8 mouse cellular contexts compared by ENCODE assay signal in genomic region chr1:171072217-171072616, GRCm38 (mm10). TPM values are rescaled to one million over a fixed set of nuclear protein-coding genes. Genes with fewer than 3 reads are reported as not detected.
DNase-seq lines count a peak whose midpoint lies in the region; ATAC-seq and TF ChIP-seq lines count a peak whose summit lies in the region.
"Not testable (repeated sequence)": the region's sequence is repeated elsewhere in the genome, so short reads cannot be mapped to it uniquely, and the experiment has no call there.

No protein-coding gene starts in this region.

- not testable (repeated sequence) for DNase-seq in limb, embryonic 11.5 days (ENCODE audit: low spot score); liver, postnatal 0 days

- H3K9me3 ChIP-seq in forebrain, embryonic 12.5 days; heart, embryonic 14.5 days (ENCODE audit: control insufficient read depth, low read length); hindbrain, embryonic 16.5 days (ENCODE audit: control insufficient read depth, low read length); limb, embryonic 11.5 days (ENCODE audit: control insufficient read depth, low read length); liver, postnatal 0 days (ENCODE audit: low read length); midbrain, embryonic 13.5 days; neural tube, embryonic 15.5 days (replicated peaks): not testable (repeated sequence)

- TF ChIP-seq EP300 in liver, postnatal 0 days (IDR thresholded peaks at IDR 0.05; ENCODE audit: low read depth) = not testable (repeated sequence)

- not testable (repeated sequence) for TF ChIP-seq CTCF in liver, postnatal 0 days (IDR thresholded peaks at IDR 0.05; ENCODE audit: low read depth)

- H3K27ac ChIP-seq in forebrain, embryonic 12.5 days; heart, embryonic 14.5 days (replicated peaks in 1 of 2; ENCODE audit: control insufficient read depth in 1 of 2, insufficient read depth in 1 of 2, low read depth in 2 of 2, low read length in 2 of 2); hindbrain, embryonic 16.5 days (ENCODE audit: low read depth, low read length); limb, embryonic 11.5 days (replicated peaks; ENCODE audit: low read depth, low read length); liver, postnatal 0 days (ENCODE audit: low read depth); midbrain, embryonic 13.5 days; neural tube, embryonic 15.5 days (replicated peaks): not testable (repeated sequence)

- not testable (repeated sequence) for H3K36me3 ChIP-seq in forebrain, embryonic 12.5 days (replicated peaks); heart, embryonic 14.5 days (ENCODE audit: control insufficient read depth, insufficient read depth, low read length); hindbrain, embryonic 16.5 days (ENCODE audit: control insufficient read depth, insufficient read depth, low read length); limb, embryonic 11.5 days (ENCODE audit: control insufficient read depth, insufficient read depth, low read length); liver, postnatal 0 days (replicated peaks; ENCODE audit: insufficient read depth, low read length); midbrain, embryonic 13.5 days; neural tube, embryonic 15.5 days

- H3K4me1 ChIP-seq in forebrain, embryonic 12.5 days; heart, embryonic 14.5 days (ENCODE audit: control insufficient read depth in 2 of 2, insufficient read depth in 2 of 2, low read length in 2 of 2); hindbrain, embryonic 16.5 days (ENCODE audit: control insufficient read depth, insufficient read depth, low read depth, low read length); limb, embryonic 11.5 days (ENCODE audit: control insufficient read depth, insufficient read depth, low read length); liver, postnatal 0 days (ENCODE audit: insufficient read depth); midbrain, embryonic 13.5 days (replicated peaks); neural tube, embryonic 15.5 days: not testable (repeated sequence)

- WGBS in forebrain, embryonic 12.5 days = no CpG with 5 or more reads among the region's 45 CpGs
- WGBS in heart, embryonic 14.5 days = no CpG with 5 or more reads among the region's 45 CpGs
- no CpG with 5 or more reads among the region's 45 CpGs for WGBS in hindbrain, embryonic 16.5 days
- WGBS in limb, embryonic 11.5 days = no CpG with 5 or more reads among the region's 45 CpGs
- WGBS in liver, postnatal 0 days (ENCODE audit: insufficient replicate concordance) = no CpG with 5 or more reads among the region's 45 CpGs
- WGBS in midbrain, embryonic 13.5 days = no CpG with 5 or more reads among the region's 45 CpGs
- no CpG with 5 or more reads among the region's 45 CpGs for WGBS in neural tube, embryonic 15.5 days

- not testable (repeated sequence) for H3K4me3 ChIP-seq in forebrain, embryonic 12.5 days (replicated peaks); heart, embryonic 14.5 days (ENCODE audit: control insufficient read depth in 1 of 2, insufficient read depth in 1 of 2, low read depth in 1 of 2, low read length in 2 of 2); hindbrain, embryonic 16.5 days (ENCODE audit: low read length); limb, embryonic 11.5 days (ENCODE audit: low read depth, low read length); liver, postnatal 0 days (ENCODE audit: low read depth, low read length); midbrain, embryonic 13.5 days (replicated peaks); neural tube, embryonic 15.5 days (replicated peaks)

- H3K27me3 ChIP-seq in forebrain, embryonic 12.5 days = peaks cover 39% of the 10 kb centered on the region
- H3K27me3 ChIP-seq in heart, embryonic 14.5 days (ENCODE audit: control insufficient read depth, insufficient read depth, low read length) = peaks cover 26% of the 10 kb centered on the region
- H3K27me3 ChIP-seq in hindbrain, embryonic 16.5 days (replicated peaks; ENCODE audit: control insufficient read depth, insufficient read depth, low read length) = peaks cover 18% of the 10 kb centered on the region
- H3K27me3 ChIP-seq in limb, embryonic 11.5 days (ENCODE audit: control insufficient read depth, insufficient read depth, low read length) = peaks cover 22% of the 10 kb centered on the region
- H3K27me3 ChIP-seq in liver, postnatal 0 days (ENCODE audit: insufficient read depth, low read length) = peaks cover 24% of the 10 kb centered on the region
- peaks cover 37% of the 10 kb centered on the region for H3K27me3 ChIP-seq in midbrain, embryonic 13.5 days
- H3K27me3 ChIP-seq in neural tube, embryonic 15.5 days (replicated peaks) = peaks cover 28% of the 10 kb centered on the region

- not testable (repeated sequence) for H3K9ac ChIP-seq in forebrain, embryonic 12.5 days; heart, embryonic 14.5 days (ENCODE audit: low read length); hindbrain, embryonic 16.5 days (ENCODE audit: low read depth, low read length); limb, embryonic 11.5 days (ENCODE audit: low read length); liver, postnatal 0 days (replicated peaks); midbrain, embryonic 13.5 days (replicated peaks); neural tube, embryonic 15.5 days (replicated peaks)

- not testable (repeated sequence) for H3K4me2 ChIP-seq in forebrain, embryonic 12.5 days; heart, embryonic 14.5 days (ENCODE audit: low read length); hindbrain, embryonic 16.5 days (ENCODE audit: low read length); limb, embryonic 11.5 days (ENCODE audit: low read depth, severe bottlenecking); liver, postnatal 0 days (ENCODE audit: low read depth, low read length); midbrain, embryonic 13.5 days (replicated peaks); neural tube, embryonic 15.5 days

- ATAC-seq in CD4-positive, CD25-positive, alpha-beta regulatory T cell, adult 4 months = peak; percentile 11
- ATAC-seq in forebrain, embryonic 12.5 days (ENCODE audit: low FRiP score) = peak; percentile 52
- ATAC-seq in heart, embryonic 14.5 days (ENCODE audit: insufficient number of reproducible peaks, insufficient read depth, low FRiP score, low read depth) = peak; percentile 37
- peak; percentile 17 for ATAC-seq in hindbrain, embryonic 16.5 days
- ATAC-seq in limb, embryonic 11.5 days (ENCODE audit: insufficient number of reproducible peaks, low FRiP score, low TSS enrichment, low read depth) = peak; percentile 18; the same call in 1 of the 2 replicates
- ATAC-seq in liver, postnatal 0 days = peak; percentile 74
- ATAC-seq in midbrain, embryonic 13.5 days = peak; percentile 38
- peak; percentile 16; the same call in 1 of the 2 replicates for ATAC-seq in neural tube, embryonic 15.5 days (ENCODE audit: low FRiP score)

RNA-seq across cellular contexts. Expression of gene Fcgr3, which starts 7.5 kb away (rescaled TPM):
- not detected for polyA plus RNA-seq in CD4-positive, CD25-positive, alpha-beta regulatory T cell, adult 4 months (2017; shearing (Covaris generic))
- polyA plus RNA-seq in forebrain, embryonic 12.5 days (2016; fragmentation: Nextera tagmentation; extraction: Ambion mirVana) = 4.8 and 4.9 TPM in 2 replicates
- polyA plus RNA-seq in heart, embryonic 14.5 days (2014; fragmentation: Nextera tagmentation; extraction: Ambion mirVana) = 9.7 and 9.8 TPM in 2 replicates
- polyA plus RNA-seq in hindbrain, embryonic 16.5 days (2015; fragmentation: Nextera tagmentation; extraction: Ambion mirVana) = 9.8 and 11.5 TPM in 2 replicates
- 4.0 and 4.7 TPM in 2 replicates for polyA plus RNA-seq in limb, embryonic 11.5 days (2014; fragmentation: Nextera tagmentation; extraction: Ambion mirVana)
- 40.3 and 41.8 TPM in 2 replicates for polyA plus RNA-seq in liver, postnatal 0 days (2015; fragmentation: Nextera tagmentation; extraction: Ambion mirVana)
- polyA plus RNA-seq in midbrain, embryonic 13.5 days (2015; fragmentation: Nextera tagmentation; extraction: Ambion mirVana) = 4.8 and 6.0 TPM in 2 replicates
- polyA plus RNA-seq in neural tube, embryonic 15.5 days (2015; fragmentation: Nextera tagmentation; extraction: Ambion mirVana) = 11.5 and 11.8 TPM in 2 replicates

RNA-seq across cellular contexts. Expression of gene Cfap126, which starts 41.5 kb away (rescaled TPM):
- polyA plus RNA-seq in CD4-positive, CD25-positive, alpha-beta regulatory T cell, adult 4 months (2017; shearing (Covaris generic)) = 1 to 10 TPM; 4.8 to 5.5 TPM
- 3.9 and 5.2 TPM in 2 replicates for polyA plus RNA-seq in forebrain, embryonic 12.5 days (2016; fragmentation: Nextera tagmentation; extraction: Ambion mirVana)
- 3.0 and 4.7 TPM in 2 replicates for polyA plus RNA-seq in heart, embryonic 14.5 days (2014; fragmentation: Nextera tagmentation; extraction: Ambion mirVana)
- 11.6 and 11.8 TPM in 2 replicates for polyA plus RNA-seq in hindbrain, embryonic 16.5 days (2015; fragmentation: Nextera tagmentation; extraction: Ambion mirVana)
- 0.96 and 1.7 TPM in 2 replicates for polyA plus RNA-seq in limb, embryonic 11.5 days (2014; fragmentation: Nextera tagmentation; extraction: Ambion mirVana)
- polyA plus RNA-seq in liver, postnatal 0 days (2015; fragmentation: Nextera tagmentation; extraction: Ambion mirVana) = 0.90 and 1.5 TPM in 2 replicates
- polyA plus RNA-seq in midbrain, embryonic 13.5 days (2015; fragmentation: Nextera tagmentation; extraction: Ambion mirVana) = 2.0 and 3.7 TPM in 2 replicates
- polyA plus RNA-seq in neural tube, embryonic 15.5 days (2015; fragmentation: Nextera tagmentation; extraction: Ambion mirVana) = 4.4 and 6.3 TPM in 2 replicates

RNA-seq across cellular contexts. Expression of gene Fcgr4, which starts 53.5 kb away (rescaled TPM):
- under 1 TPM in 1 of 2 experiments, not detected in 1; 0.26 TPM for polyA plus RNA-seq in CD4-positive, CD25-positive, alpha-beta regulatory T cell, adult 4 months (2017; shearing (Covaris generic))
- polyA plus RNA-seq in forebrain, embryonic 12.5 days (2016; fragmentation: Nextera tagmentation; extraction: Ambion mirVana) = 0.26 and 0.31 TPM in 2 replicates
- 1.0 and 1.5 TPM in 2 replicates for polyA plus RNA-seq in heart, embryonic 14.5 days (2014; fragmentation: Nextera tagmentation; extraction: Ambion mirVana)
- polyA plus RNA-seq in hindbrain, embryonic 16.5 days (2015; fragmentation: Nextera tagmentation; extraction: Ambion mirVana) = 0.20 and 0.40 TPM in 2 replicates
- polyA plus RNA-seq in limb, embryonic 11.5 days (2014; fragmentation: Nextera tagmentation; extraction: Ambion mirVana) = 0.26 and 0.27 TPM in 2 replicates
- polyA plus RNA-seq in liver, postnatal 0 days (2015; fragmentation: Nextera tagmentation; extraction: Ambion mirVana) = 9.4 and 9.7 TPM in 2 replicates
- 0.15 TPM in 1 of 2 replicates, not detected in the other for polyA plus RNA-seq in midbrain, embryonic 13.5 days (2015; fragmentation: Nextera tagmentation; extraction: Ambion mirVana)
- 0.40 and 0.95 TPM in 2 replicates for polyA plus RNA-seq in neural tube, embryonic 15.5 days (2015; fragmentation: Nextera tagmentation; extraction: Ambion mirVana)

Comparison
In these comparisons a context has a peak if more than half of its experiments do, and no peak if none do; other contexts are left out.
1. ATAC-seq: peak in every context shown above with its lines; median percentile 74 in liver, postnatal 0 days; 52 in forebrain, embryonic 12.5 days; 38 in midbrain, embryonic 13.5 days; 37 in heart, embryonic 14.5 days; 18 in limb, embryonic 11.5 days; 17 in hindbrain, embryonic 16.5 days; 16 in neural tube, embryonic 15.5 days; 11 in CD4-positive, CD25-positive, alpha-beta regulatory T cell, adult 4 months.